Mouse (Mus musculus): ENCODE results near the gene Ccdc105. TPM values are rescaled to one million over a fixed set of nuclear protein-coding genes. Genes with fewer than 3 reads are reported as not detected.
A peak's percentile ranks its signal among the peaks of the same experiment; 100 is the strongest.

The Ccdc105 gene
- polyA plus RNA-seq, 1 experiment from 2014 or later, result 0.26 TPM

DNA sequence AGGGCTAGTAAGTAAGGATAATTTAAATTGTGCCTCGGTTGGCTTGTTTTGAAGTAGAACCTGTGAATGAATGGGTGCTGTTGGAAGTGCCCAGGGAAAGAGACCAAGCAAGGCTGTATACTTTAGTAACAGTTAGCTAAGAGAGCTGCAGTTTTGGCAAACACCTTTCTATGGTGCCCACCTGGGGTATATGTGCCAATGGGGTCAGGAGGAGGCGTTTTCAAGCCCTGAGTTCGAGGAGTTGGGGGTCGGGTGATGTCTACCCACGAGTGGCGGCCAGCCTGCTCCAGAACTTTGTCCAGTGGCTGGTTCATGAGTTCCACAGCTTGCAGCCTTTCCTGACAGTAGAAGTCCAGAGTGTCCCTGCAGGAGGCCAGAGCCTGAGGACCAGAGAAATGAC, 3.9 kb downstream of the Ccdc105 start:
- no peaks in the 10 kb centered on the region for H3K27me3 ChIP-seq (replicated peaks; ENCODE audit: control insufficient read depth, insufficient read depth, low read length)
- H3K27ac ChIP-seq (ENCODE audit: low read depth, low read length), result no peak overlapping the region
- H3K4me2 ChIP-seq (ENCODE audit: low read length), result no peak overlapping the region
- ATAC-seq, result no peak
- H3K9ac ChIP-seq (ENCODE audit: low read depth, low read length), result no peak overlapping the region
- H3K4me3 ChIP-seq (ENCODE audit: low read length), result no peak overlapping the region
- no peaks in the 10 kb centered on the region for H3K36me3 ChIP-seq (ENCODE audit: control insufficient read depth, insufficient read depth, low read length)
- no peaks in the 10 kb centered on the region for H3K9me3 ChIP-seq (ENCODE audit: control insufficient read depth, low read length)
- WGBS, result 91% methylated on average over 6 of the region's 6 CpGs
- peaks cover 5% of the 10 kb centered on the region for H3K4me1 ChIP-seq (ENCODE audit: control insufficient read depth, insufficient read depth, low read depth, low read length)

DNA sequence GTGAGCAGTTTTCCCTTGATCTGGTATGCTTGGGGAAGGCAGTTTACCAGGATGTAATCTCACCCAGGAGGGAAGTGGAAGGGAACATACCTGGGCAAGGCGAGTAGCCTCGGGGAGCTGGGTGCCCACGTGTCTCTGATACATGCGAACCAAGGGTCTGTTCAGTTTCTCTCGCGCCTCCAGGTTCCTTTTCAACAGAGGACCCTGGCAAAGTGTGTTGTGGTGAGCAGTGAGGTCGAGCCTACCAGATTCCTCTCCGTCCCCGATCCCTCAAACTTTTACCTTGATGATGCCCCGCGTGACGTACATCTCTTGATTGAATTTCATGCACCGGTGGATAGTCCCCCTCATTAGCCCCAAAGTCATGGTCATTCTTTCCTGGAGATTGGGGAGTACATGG, 4.7 kb downstream of the Ccdc105 start:
- Histone ChIP-seq H3K4me3 (ENCODE audit: low read length) (peak overlapping the region; percentile 50), H3K9me3 (ENCODE audit: control insufficient read depth, low read length) (no peaks in the 10 kb centered on the region), H3K9ac (ENCODE audit: low read depth, low read length) (no peak overlapping the region; the same call in 1 of the 2 replicates), H3K4me2 (ENCODE audit: low read length) (peak overlapping the region; percentile 73), H3K36me3 (ENCODE audit: control insufficient read depth, insufficient read depth, low read length) (no peaks in the 10 kb centered on the region), H3K27me3 (replicated peaks; ENCODE audit: control insufficient read depth, insufficient read depth, low read length) (no peaks in the 10 kb centered on the region), H3K4me1 (ENCODE audit: control insufficient read depth, insufficient read depth, low read depth, low read length) (peaks cover 5% of the 10 kb centered on the region), H3K27ac (ENCODE audit: low read depth, low read length) (0 out of 2 replicates have a peak overlapping the region, but pooled peaks have one; percentile 23)
- WGBS, result 80% methylated on average over 13 of the region's 13 CpGs
- ATAC-seq, result no peak

DNA sequence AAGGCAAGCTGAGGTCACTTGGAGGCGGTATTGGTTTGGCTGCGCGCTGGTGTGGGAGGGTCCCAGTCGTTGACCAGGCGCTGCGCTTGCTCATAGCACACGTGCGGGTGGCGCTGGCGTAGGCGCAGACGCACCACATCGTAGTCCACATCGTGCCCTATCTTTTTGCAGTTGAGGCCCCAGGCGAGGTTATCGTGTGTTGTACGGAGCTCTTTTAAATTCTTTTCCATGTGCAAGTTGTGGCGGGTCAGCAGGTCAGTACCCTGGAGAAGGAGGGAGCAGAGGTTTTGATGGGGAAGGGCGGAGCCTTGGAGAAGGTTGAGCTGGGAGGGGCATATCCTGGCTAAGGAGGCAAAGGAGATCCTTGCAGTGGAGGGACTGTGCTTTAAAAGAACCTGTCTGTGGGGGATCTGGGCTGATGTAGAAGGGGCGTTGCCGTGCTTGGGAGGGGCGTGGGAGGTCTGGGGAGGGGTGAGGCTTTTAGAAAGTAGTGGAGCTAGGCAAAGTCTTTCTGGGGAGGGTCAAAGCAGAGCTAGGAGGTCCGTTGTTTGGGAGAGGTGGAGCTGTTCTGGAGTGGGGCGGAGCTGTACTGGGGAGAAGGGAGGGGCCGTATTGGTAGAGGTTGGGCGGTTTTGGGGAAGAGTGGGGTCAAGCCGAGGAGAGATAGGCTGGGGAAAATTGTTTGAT, 5.7 kb downstream of the Ccdc105 start:
- Histone ChIP-seq H3K9ac (ENCODE audit: low read depth, low read length) (peak overlapping the region; percentile 64), H3K36me3 (ENCODE audit: control insufficient read depth, insufficient read depth, low read length) (no peaks in the 10 kb centered on the region), H3K27ac (ENCODE audit: low read depth, low read length) (peak overlapping the region; percentile 71), H3K27me3 (replicated peaks; ENCODE audit: control insufficient read depth, insufficient read depth, low read length) (no peaks in the 10 kb centered on the region), H3K9me3 (ENCODE audit: control insufficient read depth, low read length) (no peaks in the 10 kb centered on the region), H3K4me2 (ENCODE audit: low read length) (peak overlapping the region; percentile 73), H3K4me3 (ENCODE audit: low read length) (peak overlapping the region; percentile 50), H3K4me1 (ENCODE audit: control insufficient read depth, insufficient read depth, low read depth, low read length) (peaks cover 4% of the 10 kb centered on the region)
- ATAC-seq, result peak; percentile 93
- 1% methylated on average over 27 of the region's 27 CpGs for WGBS

DNA sequence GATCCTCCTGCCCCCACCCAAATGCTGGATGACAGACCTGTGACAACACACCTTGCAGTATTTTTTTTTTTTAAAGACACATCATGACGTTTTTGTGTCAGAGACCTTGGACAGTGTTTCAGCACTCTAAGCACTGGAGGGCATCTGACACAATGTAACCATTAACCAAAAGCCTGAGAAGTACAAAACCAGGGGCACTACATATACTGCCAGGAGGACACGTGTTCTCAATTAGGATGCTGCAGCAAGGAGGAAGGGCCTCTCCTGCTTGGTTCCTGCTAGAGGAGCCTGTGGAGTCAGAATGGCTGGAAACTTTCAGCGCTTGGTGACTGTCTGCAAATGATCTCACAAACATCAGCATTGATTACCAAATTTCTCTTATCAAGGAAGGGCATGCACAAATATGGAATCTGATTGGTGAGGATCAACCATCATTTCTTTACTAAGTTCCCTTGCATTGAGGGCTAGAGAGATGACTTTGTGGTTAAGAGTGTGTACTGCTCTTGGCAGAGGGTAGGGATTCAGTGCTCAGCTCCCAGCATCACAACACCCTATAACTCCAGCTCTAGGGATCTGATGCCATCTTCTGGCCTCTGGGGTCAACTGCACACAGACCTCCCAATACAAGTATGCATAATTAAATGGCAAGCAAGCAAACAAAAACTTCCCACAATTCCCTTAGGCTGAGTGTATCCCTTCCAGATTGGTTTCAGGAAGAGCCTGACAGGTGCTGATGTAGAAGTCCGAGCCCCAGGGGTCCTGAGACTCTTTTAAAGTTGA, 7.2 kb downstream of the Ccdc105 start:
- no peaks in the 10 kb centered on the region for H3K4me1 ChIP-seq (ENCODE audit: control insufficient read depth, insufficient read depth, low read depth, low read length)
- WGBS, result 62% methylated on average over 4 of the region's 4 CpGs
- no peak overlapping the region for H3K27ac ChIP-seq (ENCODE audit: low read depth, low read length)
- H3K4me3 ChIP-seq (ENCODE audit: low read length), result no peak overlapping the region
- no peak overlapping the region for H3K9ac ChIP-seq (ENCODE audit: low read depth, low read length)
- ATAC-seq, result no peak
- no peak overlapping the region for H3K4me2 ChIP-seq (ENCODE audit: low read length)
- no peaks in the 10 kb centered on the region for H3K36me3 ChIP-seq (ENCODE audit: control insufficient read depth, insufficient read depth, low read length)
- no peaks in the 10 kb centered on the region for H3K27me3 ChIP-seq (replicated peaks; ENCODE audit: control insufficient read depth, insufficient read depth, low read length)
- no peaks in the 10 kb centered on the region for H3K9me3 ChIP-seq (ENCODE audit: control insufficient read depth, low read length)

DNA sequence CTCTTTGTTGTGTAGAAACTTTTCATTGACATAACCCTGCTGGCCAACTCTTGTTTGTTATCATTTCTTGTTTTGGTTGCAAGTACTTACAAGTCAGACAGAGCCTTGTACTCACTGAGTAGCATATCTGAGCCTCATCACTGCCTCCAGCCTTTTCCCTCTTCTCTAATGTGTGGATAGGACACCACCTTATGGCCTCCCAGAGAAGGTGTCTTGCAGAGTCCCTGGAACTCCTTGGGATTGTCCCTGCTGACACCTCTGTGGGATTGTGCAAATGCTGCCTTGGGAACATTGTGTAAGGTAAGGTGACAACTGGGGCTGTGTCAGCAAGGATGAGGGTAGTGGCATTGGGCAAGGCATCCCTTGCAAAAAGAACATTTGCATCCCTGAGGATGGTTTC, 9.1 kb downstream of the Ccdc105 start:
- Histone ChIP-seq H3K9me3 (ENCODE audit: control insufficient read depth, low read length) (no peaks in the 10 kb centered on the region), H3K4me3 (ENCODE audit: low read length) (no peak overlapping the region), H3K36me3 (ENCODE audit: control insufficient read depth, insufficient read depth, low read length) (no peaks in the 10 kb centered on the region), H3K4me1 (ENCODE audit: control insufficient read depth, insufficient read depth, low read depth, low read length) (no peaks in the 10 kb centered on the region), H3K9ac (ENCODE audit: low read depth, low read length) (no peak overlapping the region), H3K27me3 (replicated peaks; ENCODE audit: control insufficient read depth, insufficient read depth, low read length) (no peaks in the 10 kb centered on the region), H3K27ac (ENCODE audit: low read depth, low read length) (no peak overlapping the region), H3K4me2 (ENCODE audit: low read length) (no peak overlapping the region)
- no peak for ATAC-seq

DNA sequence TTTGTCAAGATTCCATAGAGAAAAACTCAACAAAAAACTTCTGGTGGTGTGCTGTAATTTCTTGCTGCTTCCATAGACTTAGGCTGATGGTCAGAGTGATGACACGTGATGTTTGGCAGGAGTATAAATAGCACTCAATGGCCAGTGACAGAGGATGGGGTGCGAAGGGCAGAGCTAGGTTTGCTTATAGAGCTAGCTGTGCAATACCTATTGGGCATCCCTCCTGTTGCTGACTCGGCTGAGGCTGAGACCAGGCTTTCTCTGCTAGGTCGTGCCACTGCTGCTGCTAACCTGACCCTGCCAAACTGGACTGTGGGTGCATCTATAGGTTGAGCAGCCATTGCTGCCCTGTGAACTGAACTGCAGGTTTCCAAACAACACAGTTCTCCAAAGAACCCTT, 13.0 kb downstream of the Ccdc105 start:
- 80% methylated on average over 4 of the region's 4 CpGs for WGBS
- H3K9me3 ChIP-seq (ENCODE audit: control insufficient read depth, low read length), result no peaks in the 10 kb centered on the region
- ATAC-seq, result no peak
- H3K27ac ChIP-seq (ENCODE audit: low read depth, low read length), result no peak overlapping the region
- H3K27me3 ChIP-seq (replicated peaks; ENCODE audit: control insufficient read depth, insufficient read depth, low read length), result no peaks in the 10 kb centered on the region
- H3K4me1 ChIP-seq (ENCODE audit: control insufficient read depth, insufficient read depth, low read depth, low read length), result no peaks in the 10 kb centered on the region
- H3K4me3 ChIP-seq (ENCODE audit: low read length), result no peak overlapping the region
- no peaks in the 10 kb centered on the region for H3K36me3 ChIP-seq (ENCODE audit: control insufficient read depth, insufficient read depth, low read length)
- no peak overlapping the region for H3K4me2 ChIP-seq (ENCODE audit: low read length)
- H3K9ac ChIP-seq (ENCODE audit: low read depth, low read length), result no peak overlapping the region

DNA sequence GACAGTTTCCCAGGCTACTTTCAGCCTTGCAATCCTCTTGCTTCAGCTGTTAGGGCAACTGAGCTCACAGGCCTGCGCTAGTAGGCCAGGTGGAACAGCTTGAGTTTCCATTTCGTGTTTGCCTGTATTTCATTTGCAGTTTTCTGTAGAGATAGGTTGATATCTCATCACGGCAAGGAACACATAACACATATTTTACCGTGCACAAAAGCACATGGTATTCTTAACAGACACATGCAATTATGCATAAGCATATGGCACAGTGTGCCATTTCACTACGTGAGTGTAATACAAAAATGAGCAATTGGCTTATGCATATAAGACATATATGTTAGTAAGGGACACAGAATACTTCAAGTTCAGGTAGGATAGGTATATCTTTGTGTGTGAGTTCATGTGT, 25.0 kb downstream of the Ccdc105 start:
- H3K36me3 ChIP-seq (ENCODE audit: control insufficient read depth, insufficient read depth, low read length), result no peaks in the 10 kb centered on the region
- no peak overlapping the region for H3K9ac ChIP-seq (ENCODE audit: low read depth, low read length)
- H3K27ac ChIP-seq (ENCODE audit: low read depth, low read length), result no peak overlapping the region
- no peak for ATAC-seq
- WGBS, result 84% methylated on average over 5 of the region's 5 CpGs
- no peak overlapping the region for H3K4me2 ChIP-seq (ENCODE audit: low read length)
- no peaks in the 10 kb centered on the region for H3K4me1 ChIP-seq (ENCODE audit: control insufficient read depth, insufficient read depth, low read depth, low read length)
- no peaks in the 10 kb centered on the region for H3K27me3 ChIP-seq (replicated peaks; ENCODE audit: control insufficient read depth, insufficient read depth, low read length)
- no peak overlapping the region for H3K4me3 ChIP-seq (ENCODE audit: low read length)
- H3K9me3 ChIP-seq (ENCODE audit: control insufficient read depth, low read length), result no peaks in the 10 kb centered on the region

DNA sequence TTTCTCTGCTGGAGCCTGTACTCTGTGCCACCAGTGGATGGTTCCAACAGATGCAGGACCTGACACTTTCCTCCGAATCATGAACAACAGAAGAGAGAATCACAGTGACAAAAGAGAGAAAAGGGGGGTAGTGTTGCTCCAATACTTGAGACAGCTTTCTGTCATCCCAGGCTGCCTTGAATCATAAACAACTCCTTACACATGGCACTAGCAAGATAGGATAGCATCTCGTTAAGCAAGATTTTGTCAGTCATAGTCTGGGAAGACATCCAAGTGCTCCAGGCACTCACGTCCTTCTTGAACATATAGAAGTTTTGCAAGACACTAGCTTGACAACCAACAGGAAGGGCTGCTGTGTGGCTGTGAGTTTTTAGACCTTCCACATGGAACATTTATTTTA, 25.8 kb downstream of the Ccdc105 start:
- no peaks in the 10 kb centered on the region for H3K4me1 ChIP-seq (ENCODE audit: control insufficient read depth, insufficient read depth, low read depth, low read length)
- WGBS, result 64% methylated on average over 3 of the region's 3 CpGs

DNA sequence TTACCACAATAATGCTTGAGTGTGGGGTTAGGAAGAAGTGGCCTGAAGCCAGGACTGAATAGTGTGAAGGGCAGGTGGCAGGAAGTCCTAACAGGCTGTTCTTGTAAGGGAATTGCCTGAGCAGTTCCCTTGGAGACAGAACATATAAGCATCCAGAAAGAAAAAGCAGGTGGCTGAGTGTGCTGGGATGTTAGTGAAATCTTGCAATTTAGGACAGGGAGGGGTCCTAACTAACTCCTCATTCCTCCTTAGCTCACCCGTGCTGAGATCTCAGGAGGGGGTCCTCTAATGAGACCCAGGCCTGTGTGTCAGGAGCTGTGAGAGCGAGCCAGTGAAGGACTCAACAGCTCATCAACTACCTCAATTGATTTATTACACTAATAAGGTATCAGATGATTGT, 29.4 kb downstream of the Ccdc105 start:
- WGBS, result 21% methylated on average over 2 of the region's 2 CpGs
- Histone ChIP-seq H3K4me2 (ENCODE audit: low read length) (no peak overlapping the region), H3K27ac (ENCODE audit: low read depth, low read length) (no peak overlapping the region), H3K4me3 (ENCODE audit: low read length) (no peak overlapping the region), H3K9me3 (ENCODE audit: control insufficient read depth, low read length) (no peaks in the 10 kb centered on the region), H3K4me1 (ENCODE audit: control insufficient read depth, insufficient read depth, low read depth, low read length) (no peaks in the 10 kb centered on the region), H3K36me3 (ENCODE audit: control insufficient read depth, insufficient read depth, low read length) (no peaks in the 10 kb centered on the region), H3K9ac (ENCODE audit: low read depth, low read length) (no peak overlapping the region), H3K27me3 (replicated peaks; ENCODE audit: control insufficient read depth, insufficient read depth, low read length) (no peaks in the 10 kb centered on the region)
- 0 out of 2 replicates have a peak, but pooled peaks have one; percentile 24 for ATAC-seq

More for the DNA sequence above, 25.8 kb downstream of the Ccdc105 start:
- Histone ChIP-seq H3K4me3 (ENCODE audit: low read length) (no peak overlapping the region), H3K9ac (ENCODE audit: low read depth, low read length) (no peak overlapping the region), H3K9me3 (ENCODE audit: control insufficient read depth, low read length) (no peaks in the 10 kb centered on the region), H3K27me3 (replicated peaks; ENCODE audit: control insufficient read depth, insufficient read depth, low read length) (no peaks in the 10 kb centered on the region), H3K36me3 (ENCODE audit: control insufficient read depth, insufficient read depth, low read length) (no peaks in the 10 kb centered on the region), H3K27ac (ENCODE audit: low read depth, low read length) (no peak overlapping the region), H3K4me2 (ENCODE audit: low read length) (no peak overlapping the region)
- no peak for ATAC-seq
